Mouse (Mus musculus) heart, embryonic 10.5 days (tissue): ENCODE data around the gene Defb36. TPM values are rescaled to one million over a fixed set of nuclear protein-coding genes. Genes with fewer than 3 reads are reported as not detected.

ENCODE experiments used
- DNase-seq: peaks from one replicate; pipeline ENCODE4 v3.0.0-alpha.2; 2017; ENCODE audit warnings: low spot score
- H3K27ac ChIP-seq: fragments of 300-500 bp; sonication (generic); 2 replicates; pipeline ENCODE4 v1.5.1; 2016; ENCODE audit warnings: mild to moderate bottlenecking
- H3K27me3 ChIP-seq: fragments of 300-500 bp; sonication (generic); 2 replicates; pipeline ENCODE4 v1.6.1; 2016; ENCODE audit warnings: mild to moderate bottlenecking; ENCODE audit not compliant: poor library complexity, insufficient read depth, severe bottlenecking
- H3K36me3 ChIP-seq: fragments of 300-500 bp; sonication (generic); 2 replicates; pipeline ENCODE4 v1.6.1; 2016; ENCODE audit warnings: mild to moderate bottlenecking, moderate library complexity
- H3K4me1 ChIP-seq: fragments of 300-500 bp; sonication (generic); 2 replicates; pipeline ENCODE4 v1.6.1; 2016; ENCODE audit warnings: mild to moderate bottlenecking
- H3K4me3 ChIP-seq: fragments of 300-500 bp; sonication (generic); 2 replicates; pipeline ENCODE4 v1.5.1; 2016; ENCODE audit warnings: mild to moderate bottlenecking, moderate library complexity
- H3K9me3 ChIP-seq: fragments of 300-500 bp; sonication (generic); 2 replicates; pipeline ENCODE4 v1.6.1; 2016; ENCODE audit warnings: mild to moderate bottlenecking, moderate library complexity
- WGBS: fragments of 180-500 bp; shearing (Covaris S2); methylation state at CpG from one replicate; pipeline ENCODE4 v1.1.7; 2016; 5-methylcytosine and 5-hydroxymethylcytosine counted together
- polyA plus RNA-seq: library from polyadenylated mRNA; unstranded; fragments of >200 nt; fragmentation: Nextera tagmentation; extraction: Ambion mirVana; gene quantifications from 2 replicates; pipeline ENCODE4 v1.2.1, GENCODE M21; 2016

The Defb36 gene
- polyA plus RNA-seq, 1 experiment from 2014 or later, result not detected

DNA sequence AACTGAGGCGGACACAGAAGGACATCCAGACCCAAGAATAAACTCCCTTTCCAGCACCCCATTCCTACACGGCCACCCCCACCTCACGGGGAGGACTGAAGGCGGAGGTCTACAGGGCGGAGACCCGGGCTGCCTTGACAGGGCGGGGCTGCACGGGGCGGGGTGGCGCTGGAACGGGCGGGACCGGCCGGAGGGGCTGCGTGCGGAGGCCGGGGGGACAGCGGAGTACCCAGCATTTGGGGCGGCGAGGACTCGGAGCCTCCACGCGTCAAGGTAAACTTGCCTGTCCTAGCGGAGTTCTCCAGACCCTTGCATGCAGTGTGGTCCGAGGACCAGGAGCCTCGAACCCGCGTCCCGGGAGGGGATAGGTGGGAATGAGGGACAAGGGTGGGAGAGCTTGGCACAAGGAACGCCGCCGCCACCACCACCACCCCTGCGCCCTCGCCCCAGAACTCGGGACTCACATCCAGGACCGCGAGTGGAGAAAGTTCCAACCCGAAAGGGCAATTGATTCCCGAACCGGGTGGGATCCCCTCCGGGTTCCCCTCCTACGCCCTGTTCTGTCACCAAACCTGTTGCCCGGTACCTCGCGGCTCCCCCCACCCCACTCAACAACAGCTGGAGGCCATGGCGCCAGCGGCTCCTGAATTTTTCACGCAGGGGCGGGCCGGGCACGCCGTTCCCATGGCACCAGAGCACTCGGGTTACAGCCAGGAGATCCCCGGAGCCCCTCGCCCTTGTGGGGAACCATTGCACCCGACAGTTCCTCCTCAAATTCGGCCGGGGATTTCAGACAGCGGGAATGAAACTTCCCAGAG lies 22.9 kb downstream of the Defb36 start, which contains the start of gene Rem1:
Rem1 (plus strand) TSS at position 178 of the 818 bp plus-strand sequence.
- Histone ChIP-seq H3K9me3 (no peaks in the 10 kb centered on the region), H3K27ac (peak within 1 kb of the TSS; percentile 67), H3K4me1 (peaks cover 28% of the 10 kb centered on the region), H3K4me3 (peak within 1 kb of the TSS; percentile 63), H3K36me3 (no peaks in the 10 kb centered on the region), H3K27me3 (peaks cover 53% of the 10 kb centered on the region)
- WGBS, result 2% methylated on average over 59 of the region's 59 CpGs
- DNase-seq, result no peak

DNA sequence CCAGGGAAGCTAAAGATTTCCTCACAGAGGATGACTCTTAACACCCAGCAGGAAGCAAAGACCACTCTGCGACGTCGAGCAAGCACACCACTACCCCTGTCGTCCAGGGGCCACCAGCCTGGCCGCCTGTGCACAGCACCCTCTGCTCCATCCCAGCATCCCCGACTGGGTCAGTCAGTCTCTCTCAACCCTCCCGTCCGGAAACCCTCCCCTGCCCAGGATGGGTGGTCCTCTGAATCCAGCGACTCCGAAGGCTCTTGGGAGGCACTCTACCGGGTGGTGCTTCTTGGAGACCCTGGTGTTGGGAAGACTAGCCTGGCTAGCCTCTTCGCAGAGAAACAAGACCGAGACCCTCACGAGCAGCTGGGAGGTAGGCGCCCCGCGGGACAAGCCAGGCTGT lies 23.9 kb downstream of the Defb36 start:
- DNase-seq, result no peak
- Histone ChIP-seq H3K9me3 (no peaks in the 10 kb centered on the region), H3K4me1 (peaks cover 37% of the 10 kb centered on the region), H3K27me3 (peaks cover 47% of the 10 kb centered on the region), H3K36me3 (no peaks in the 10 kb centered on the region), H3K4me3 (peak overlapping the region; percentile 63), H3K27ac (no peak overlapping the region)
- WGBS, result 41% methylated on average over 17 of the region's 17 CpGs

DNA sequence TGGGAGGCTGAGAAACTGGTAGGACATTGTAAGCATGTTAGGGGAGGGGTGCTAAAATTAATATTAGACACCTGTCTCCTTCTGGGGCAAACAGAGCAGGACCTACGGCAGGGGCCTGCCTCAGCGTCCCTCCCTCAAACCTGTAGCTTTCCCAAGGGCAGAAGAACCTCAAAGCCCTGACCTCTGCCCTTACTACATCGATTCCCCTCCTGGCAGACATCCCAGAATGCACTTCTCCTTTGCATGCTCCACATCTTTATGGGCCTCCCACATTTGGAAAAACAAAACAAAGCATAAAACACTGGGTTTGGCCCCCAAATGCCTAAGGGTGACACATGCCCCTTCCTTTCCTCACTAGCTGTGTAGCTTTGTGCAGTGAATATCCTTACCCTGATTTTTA lies 25.1 kb downstream of the Defb36 start:
- no peak for DNase-seq
- H3K27ac ChIP-seq, result no peak overlapping the region
- H3K27me3 ChIP-seq, result peaks cover 46% of the 10 kb centered on the region
- no peaks in the 10 kb centered on the region for H3K9me3 ChIP-seq
- no peaks in the 10 kb centered on the region for H3K36me3 ChIP-seq
- 65% methylated on average over 3 of the region's 3 CpGs for WGBS
- no peak overlapping the region for H3K4me3 ChIP-seq
- H3K4me1 ChIP-seq, result peaks cover 48% of the 10 kb centered on the region

DNA sequence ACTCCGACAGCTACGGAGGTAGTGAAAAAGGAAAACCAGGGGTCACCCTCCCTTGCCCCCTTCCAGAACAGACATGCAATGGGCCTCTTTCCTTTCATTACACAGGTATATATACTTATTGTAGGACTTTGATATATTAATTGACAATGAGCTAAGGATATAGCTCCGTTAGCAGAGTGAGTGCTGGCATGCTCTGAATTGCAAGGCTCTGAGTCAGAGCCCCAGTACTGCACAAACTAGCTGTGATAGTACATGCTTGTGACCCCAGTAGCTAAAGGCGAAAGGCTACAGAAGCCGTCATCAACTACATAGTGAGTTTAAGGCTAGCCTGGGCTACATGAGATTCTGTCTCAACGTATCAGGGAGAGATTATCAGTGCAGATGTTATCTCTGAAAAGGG lies 25.8 kb downstream of the Defb36 start:
- H3K9me3 ChIP-seq, result no peaks in the 10 kb centered on the region
- 70% methylated on average over 6 of the region's 6 CpGs for WGBS
- H3K36me3 ChIP-seq, result no peaks in the 10 kb centered on the region
- H3K4me3 ChIP-seq, result no peak overlapping the region
- peaks cover 50% of the 10 kb centered on the region for H3K27me3 ChIP-seq
- DNase-seq, result no peak
- H3K27ac ChIP-seq, result no peak overlapping the region
- H3K4me1 ChIP-seq, result peaks cover 52% of the 10 kb centered on the region

DNA sequence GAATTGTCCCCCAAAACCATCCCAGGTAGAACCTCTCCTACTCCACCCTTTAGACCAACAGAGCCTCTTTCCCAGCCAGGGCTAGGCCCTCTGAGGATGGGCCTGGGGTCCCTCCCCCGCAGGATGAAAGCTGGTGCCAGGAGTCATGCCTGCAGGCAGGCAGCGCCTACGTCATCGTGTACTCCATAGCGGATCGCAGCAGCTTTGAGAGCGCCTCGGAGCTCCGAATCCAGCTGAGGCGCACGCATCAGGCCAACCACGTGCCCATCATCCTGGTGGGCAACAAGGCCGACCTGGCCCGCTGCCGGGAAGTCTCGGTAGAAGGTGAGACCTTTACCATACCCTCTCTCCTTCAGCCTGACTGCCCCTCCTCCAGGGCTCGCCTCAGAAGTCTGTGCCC lies 29.2 kb downstream of the Defb36 start:
- Histone ChIP-seq H3K36me3 (no peaks in the 10 kb centered on the region), H3K9me3 (no peaks in the 10 kb centered on the region), H3K27ac (peak overlapping the region; percentile 82), H3K4me3 (peak overlapping the region; percentile 45), H3K27me3 (peaks cover 16% of the 10 kb centered on the region), H3K4me1 (peaks cover 57% of the 10 kb centered on the region)
- DNase-seq, result peak; percentile 82
- WGBS, result 26% methylated on average over 17 of the region's 17 CpGs

DNA sequence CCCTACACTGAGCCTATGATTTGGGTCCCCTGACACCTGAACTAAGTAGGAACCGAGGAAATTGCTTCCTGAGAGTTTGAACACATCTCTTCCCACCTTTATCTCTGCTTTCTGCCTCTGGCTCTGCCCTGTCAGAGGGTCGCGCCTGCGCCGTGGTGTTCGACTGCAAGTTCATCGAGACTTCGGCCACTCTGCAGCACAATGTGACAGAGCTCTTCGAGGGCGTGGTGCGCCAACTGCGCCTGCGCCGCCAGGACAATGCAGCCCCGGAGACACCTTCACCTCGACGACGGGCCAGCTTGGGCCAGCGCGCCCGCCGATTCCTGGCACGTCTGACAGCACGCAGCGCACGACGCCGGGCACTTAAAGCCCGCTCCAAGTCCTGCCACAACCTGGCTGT lies 30.2 kb downstream of the Defb36 start:
- Histone ChIP-seq H3K9me3 (no peaks in the 10 kb centered on the region), H3K27ac (peak overlapping the region; percentile 75; the same call in 1 of the 2 replicates), H3K36me3 (no peaks in the 10 kb centered on the region), H3K4me1 (peaks cover 59% of the 10 kb centered on the region), H3K4me3 (no peak overlapping the region), H3K27me3 (peaks cover 6% of the 10 kb centered on the region)
- no peak for DNase-seq
- WGBS, result 53% methylated on average over 29 of the region's 29 CpGs

DNA sequence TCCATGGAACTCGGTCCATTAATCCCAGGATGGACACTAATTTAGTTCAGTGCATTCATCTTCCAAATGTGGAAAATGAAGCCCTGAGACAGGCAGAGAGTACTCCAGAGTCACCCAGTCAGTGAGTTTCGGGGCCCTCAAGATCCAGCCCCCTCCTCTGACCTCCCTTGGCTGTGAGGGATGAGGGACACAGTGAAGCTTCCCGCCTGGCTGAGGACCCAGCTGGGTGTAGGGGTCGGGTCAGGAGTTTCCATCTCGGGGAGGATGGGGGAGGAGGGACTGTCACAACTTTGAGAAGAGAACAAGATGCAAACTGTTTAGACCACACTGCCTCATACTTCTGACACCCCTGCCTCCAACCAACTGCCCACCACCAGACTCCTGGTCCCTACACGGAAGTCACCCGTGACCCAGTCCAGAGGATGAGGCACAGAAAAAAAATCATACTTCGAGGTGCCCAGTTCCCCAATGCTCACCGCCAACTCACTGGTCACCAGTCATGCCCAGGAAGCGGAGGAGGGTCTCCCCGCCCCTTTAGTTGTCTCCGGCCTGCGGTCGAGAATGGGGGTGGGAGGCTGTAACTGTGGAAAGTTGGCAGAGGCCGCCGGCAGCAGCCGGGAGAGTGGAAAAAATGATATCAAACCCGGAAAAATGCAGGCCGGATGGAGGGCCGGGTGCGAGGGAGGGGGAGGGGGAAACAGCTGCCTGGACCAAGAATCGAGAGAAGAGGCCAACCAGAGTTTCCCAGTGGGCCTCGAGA lies 32.3 kb downstream of the Defb36 start:
- H3K27me3 ChIP-seq, result peaks cover 5% of the 10 kb centered on the region; the same call in 1 of the 2 replicates
- peak overlapping the region; percentile 77 for H3K27ac ChIP-seq
- H3K36me3 ChIP-seq, result no peaks in the 10 kb centered on the region
- H3K9me3 ChIP-seq, result no peaks in the 10 kb centered on the region
- peak; percentile 82 for DNase-seq
- H3K4me1 ChIP-seq, result peaks cover 70% of the 10 kb centered on the region
- 49% methylated on average over 23 of the region's 23 CpGs for WGBS
- H3K4me3 ChIP-seq, result no peak overlapping the region

DNA sequence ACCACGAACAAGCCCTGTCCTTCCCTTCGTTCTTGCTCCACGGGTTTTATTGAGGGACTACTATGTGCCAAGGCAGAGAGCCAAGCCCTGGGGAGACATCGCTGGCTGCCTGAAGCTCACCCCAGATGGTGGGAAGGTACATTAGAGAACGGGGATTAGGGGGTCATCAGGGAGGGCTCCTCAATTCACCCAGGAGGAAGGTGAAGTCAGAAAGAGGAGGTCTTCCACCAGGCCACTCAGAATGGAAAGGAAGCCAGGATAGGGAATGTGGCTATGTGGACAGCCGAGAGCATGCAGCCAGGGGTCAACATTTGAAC lies 32.8 kb downstream of the Defb36 start:
- no peaks in the 10 kb centered on the region for H3K36me3 ChIP-seq
- WGBS, result 73% methylated on average over 6 of the region's 6 CpGs
- no peak for DNase-seq
- H3K4me3 ChIP-seq, result no peak overlapping the region
- peaks cover 70% of the 10 kb centered on the region for H3K4me1 ChIP-seq
- no peaks in the 10 kb centered on the region for H3K9me3 ChIP-seq
- peaks cover 5% of the 10 kb centered on the region; the same call in 1 of the 2 replicates for H3K27me3 ChIP-seq
- H3K27ac ChIP-seq, result peak overlapping the region; percentile 77; the same call in 1 of the 2 replicates

DNA sequence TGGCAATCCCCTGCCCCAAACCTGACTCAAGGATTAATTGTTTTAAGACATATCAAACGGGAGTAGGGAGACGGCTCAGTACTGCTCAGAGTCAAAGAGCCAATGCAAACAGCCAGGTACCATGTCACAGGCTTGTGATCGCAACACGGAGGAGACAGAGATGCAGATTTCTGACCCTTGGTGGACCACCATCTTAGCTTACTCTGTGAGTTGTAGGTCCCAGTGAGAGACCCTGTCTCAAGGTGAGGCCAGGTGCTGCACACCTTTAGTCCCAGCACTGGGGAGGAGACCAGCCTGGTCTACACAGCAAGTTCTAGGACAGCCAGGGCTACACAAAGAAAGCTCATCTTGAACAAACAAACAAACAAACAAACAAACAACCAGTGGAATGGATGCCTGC lies 33.3 kb downstream of the Defb36 start:
- Histone ChIP-seq H3K36me3 (no peaks in the 10 kb centered on the region), H3K27me3 (peaks cover 5% of the 10 kb centered on the region; the same call in 1 of the 2 replicates), H3K4me1 (peaks cover 67% of the 10 kb centered on the region), H3K4me3 (no peak overlapping the region), H3K9me3 (no peaks in the 10 kb centered on the region), H3K27ac (peak overlapping the region; percentile 77)
- 83% methylated on average over 4 of the region's 4 CpGs for WGBS
- DNase-seq, result no peak

DNA sequence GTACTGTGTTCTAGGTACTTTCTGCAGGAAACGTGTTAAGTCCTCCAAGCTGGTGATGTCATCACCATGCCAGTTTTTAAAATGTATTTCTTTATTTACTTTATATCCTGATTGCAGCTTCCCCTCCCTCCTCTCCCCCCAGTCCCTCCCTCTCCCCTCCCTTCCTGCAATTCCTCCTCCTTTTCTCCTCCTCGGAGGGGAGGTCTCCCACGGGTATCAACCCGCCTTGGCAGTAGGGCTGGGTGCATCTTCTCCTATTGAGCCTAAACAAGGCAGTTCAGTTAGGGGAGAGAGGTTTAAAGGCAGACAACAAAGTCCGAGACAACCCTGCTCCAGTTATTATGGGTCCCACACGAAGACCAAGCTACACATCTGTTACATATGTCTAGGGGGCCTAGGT lies 34.7 kb downstream of the Defb36 start:
- peaks cover 53% of the 10 kb centered on the region for H3K4me1 ChIP-seq
- H3K36me3 ChIP-seq, result no peaks in the 10 kb centered on the region
- peaks cover 5% of the 10 kb centered on the region; the same call in 1 of the 2 replicates for H3K27me3 ChIP-seq
- 65% methylated on average over 6 of the region's 6 CpGs for WGBS
- no peaks in the 10 kb centered on the region for H3K9me3 ChIP-seq
- H3K4me3 ChIP-seq, result no peak overlapping the region
- peak overlapping the region; percentile 62; the same call in 1 of the 2 replicates for H3K27ac ChIP-seq
- no peak for DNase-seq

DNA sequence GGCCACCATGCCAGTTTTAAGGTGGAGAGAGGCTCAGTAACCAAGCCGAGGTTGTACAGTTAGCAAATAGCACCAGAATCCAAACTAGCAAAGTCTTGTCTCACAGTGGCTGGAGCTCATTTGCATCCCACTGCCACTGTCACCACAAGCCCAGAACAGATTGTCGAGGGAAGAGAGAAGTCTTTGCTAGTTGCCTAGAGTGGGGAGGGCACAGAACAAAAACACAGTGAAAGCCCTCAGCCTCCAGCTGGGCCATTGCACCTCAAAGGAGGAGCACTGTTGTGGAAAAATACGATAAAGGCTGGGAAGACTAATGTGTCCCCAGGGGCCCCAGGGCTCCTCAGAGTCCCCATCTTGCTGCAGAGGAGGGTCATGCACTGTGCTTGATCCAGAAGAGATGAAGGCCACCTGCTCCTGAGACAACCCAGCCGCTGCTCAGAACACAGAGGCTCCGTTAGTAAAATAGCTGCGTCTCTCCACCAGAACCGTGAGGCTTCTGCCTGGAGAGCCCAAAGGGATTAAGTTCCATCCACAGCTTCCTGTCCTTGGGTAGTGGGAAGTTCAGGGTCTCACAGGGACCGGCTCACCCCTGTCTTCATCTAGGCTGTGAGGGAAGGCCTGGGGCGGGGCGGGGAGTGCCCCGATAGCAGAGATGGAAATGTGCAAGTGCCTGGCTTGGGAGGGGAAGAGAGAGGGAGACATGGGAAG lies 35.4 kb downstream of the Defb36 start:
- 18% methylated on average over 11 of the region's 11 CpGs for WGBS
- no peaks in the 10 kb centered on the region for H3K36me3 ChIP-seq
- H3K4me3 ChIP-seq, result no peak overlapping the region
- DNase-seq, result no peak
- H3K27ac ChIP-seq, result peak overlapping the region; percentile 62
- peaks cover 47% of the 10 kb centered on the region for H3K4me1 ChIP-seq
- H3K27me3 ChIP-seq, result 0 out of 2 replicates have a peak, but pooled peaks cover under 1% of the 10 kb centered on the region
- no peaks in the 10 kb centered on the region for H3K9me3 ChIP-seq

DNA sequence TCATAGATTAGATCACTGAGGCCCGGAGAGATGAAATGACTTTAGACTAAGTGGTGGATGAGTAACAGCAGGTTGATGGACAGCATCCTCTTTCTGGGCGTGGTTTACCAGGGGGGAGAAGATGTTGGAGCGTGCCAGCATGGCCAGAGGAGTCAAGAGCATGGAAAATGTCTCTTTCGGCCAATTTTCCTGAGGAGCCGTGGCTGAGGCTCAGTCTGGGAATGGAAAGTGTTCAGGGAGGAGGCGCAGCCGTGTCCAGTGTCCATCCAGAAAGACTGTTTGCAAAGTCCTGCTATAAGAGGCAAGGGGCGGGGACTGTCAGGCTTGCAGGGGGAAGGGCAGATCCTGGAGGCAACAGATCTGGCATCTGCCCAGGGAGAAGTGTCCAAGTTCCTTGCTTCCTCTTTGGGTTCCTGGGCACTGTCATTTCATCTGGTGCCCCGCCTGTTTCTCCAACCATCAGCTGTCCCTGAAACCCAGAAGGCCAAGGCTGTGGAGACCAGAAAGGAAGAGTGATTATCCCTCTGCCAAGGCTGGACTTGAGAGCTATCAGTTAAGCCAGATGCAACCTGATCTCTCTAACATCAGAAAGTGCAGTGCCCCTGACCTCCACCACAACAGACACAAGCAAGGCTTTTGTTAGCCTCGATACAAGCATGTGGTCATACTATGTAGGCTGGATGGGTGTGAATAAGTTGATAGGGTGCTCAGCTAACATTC lies 48.9 kb downstream of the Defb36 start:
- no peaks in the 10 kb centered on the region for H3K27me3 ChIP-seq
- WGBS, result 50% methylated on average over 10 of the region's 10 CpGs
- no peak for DNase-seq

More for the DNA sequence above, 48.9 kb downstream of the Defb36 start:
- Histone ChIP-seq H3K27ac (peak overlapping the region; percentile 12; the same call in 1 of the 2 replicates), H3K4me3 (no peak overlapping the region), H3K4me1 (peaks cover 28% of the 10 kb centered on the region), H3K9me3 (no peaks in the 10 kb centered on the region), H3K36me3 (no peaks in the 10 kb centered on the region)
